Mouse (Mus musculus) forebrain, embryonic 10.5 days (tissue): ENCODE measurements around the gene Nelfe. TPM values are rescaled to one million over a fixed set of nuclear protein-coding genes. Genes with fewer than 3 reads are reported as not detected.
A peak's percentile ranks its signal among the peaks of the same experiment; 100 is the strongest.
"Not testable (repeated sequence)": the region's sequence is repeated elsewhere in the genome, so short reads cannot be mapped to it uniquely, and the experiment has no call there.

Experiments used
- DNase-seq: peaks from one replicate; pipeline ENCODE4 v3.0.0-alpha.2; 2017; ENCODE audit warnings: low spot score; ENCODE audit errors: extremely low spot score
- H3K27ac ChIP-seq: fragments of 300-500 bp; sonication (generic); 2 replicates; pipeline ENCODE4 v1.5.1; 2016; ENCODE audit warnings: mild to moderate bottlenecking
- H3K27me3 ChIP-seq: fragments of 300-500 bp; sonication (generic); 2 replicates; pipeline ENCODE4 v1.6.1; 2016; ENCODE audit warnings: mild to moderate bottlenecking; ENCODE audit not compliant: poor library complexity, severe bottlenecking
- H3K36me3 ChIP-seq: fragments of 300-500 bp; sonication (generic); replicated peaks from 2 replicates; pipeline ENCODE4 v1.6.1; 2016; ENCODE audit warnings: mild to moderate bottlenecking, moderate library complexity
- H3K4me1 ChIP-seq: fragments of 300-500 bp; sonication (generic); 2 replicates; pipeline ENCODE4 v1.6.1; 2016
- H3K4me3 ChIP-seq: fragments of 300-500 bp; sonication (generic); 2 replicates; pipeline ENCODE4 v1.5.1; 2016; ENCODE audit warnings: mild to moderate bottlenecking, moderate library complexity
- H3K9me3 ChIP-seq: fragments of 300-500 bp; sonication (generic); 2 replicates; pipeline ENCODE4 v1.6.1; 2016; ENCODE audit warnings: mild to moderate bottlenecking, moderate library complexity
- WGBS: fragments of 180-500 bp; shearing (Covaris S2); methylation state at CpG from one replicate; pipeline ENCODE4 v1.1.7; 2016; 5-methylcytosine and 5-hydroxymethylcytosine counted together
- microRNA-seq: library from miRNA; unstranded; fragments of <30 nt; microRNA quantifications from one replicate; pipeline ENCODE4, GENCODE M21; 2017
- polyA plus RNA-seq: library from polyadenylated mRNA; unstranded; fragments of >200 nt; fragmentation: Nextera tagmentation; extraction: Ambion mirVana; gene quantifications from 2 replicates; pipeline ENCODE4 v1.2.1, GENCODE M21; 2016

Nelfe gene
- polyA plus RNA-seq, 1 experiment from 2014 or later, result 150 TPM

GRCm38 (mm10) chr17:34898160-34898586, 48.0 kb downstream of the Nelfe start, which contains the start of the genes C2 and Ehmt2:
Gene C2, minus strand, starts transcription at chr17:34898265.
Gene Ehmt2, plus strand, starts transcription at chr17:34898469.
- H3K27me3 ChIP-seq, result no peaks in the 10 kb centered on the region
- peak within 1 kb of the TSS; percentile 100 for H3K27ac ChIP-seq
- DNase-seq, result peak; percentile 82
- H3K36me3 ChIP-seq, result peaks cover 45% of the 10 kb centered on the region
- peaks cover 67% of the 10 kb centered on the region for H3K4me1 ChIP-seq
- WGBS, result under 1% methylated on average over 38 of the region's 44 CpGs
- peaks cover 8% of the 10 kb centered on the region; the same call in 1 of the 2 replicates for H3K9me3 ChIP-seq
- peak within 1 kb of the TSS; percentile 98 for H3K4me3 ChIP-seq

GRCm38 (mm10) chr17:34898706-34899052, 48.5 kb downstream of the Nelfe start:
- Histone ChIP-seq H3K36me3 (peaks cover 51% of the 10 kb centered on the region), H3K4me3 (peak overlapping the region; percentile 98), H3K9me3 (peaks cover 8% of the 10 kb centered on the region; the same call in 1 of the 2 replicates), H3K4me1 (peaks cover 62% of the 10 kb centered on the region), H3K27me3 (no peaks in the 10 kb centered on the region), H3K27ac (peak overlapping the region; percentile 100)
- WGBS, result under 1% methylated on average over 35 of the region's 47 CpGs
- peak; percentile 56 for DNase-seq

- H3K4me1 ChIP-seq, result peaks cover 56% of the 10 kb centered on the region
- peaks cover 8% of the 10 kb centered on the region; the same call in 1 of the 2 replicates for H3K9me3 ChIP-seq
- peak overlapping the region; percentile 100 for H3K27ac ChIP-seq
- peak; percentile 57 for DNase-seq
- WGBS, result 1% methylated on average over 45 of the region's 45 CpGs
- peak overlapping the region; percentile 98 for H3K4me3 ChIP-seq
- H3K36me3 ChIP-seq, result peaks cover 56% of the 10 kb centered on the region
- H3K27me3 ChIP-seq, result no peaks in the 10 kb centered on the region
These were observed 49.1 kb downstream of the Nelfe start for GRCm38 (mm10) chr17:34899053-34899889.

GRCm38 (mm10) chr17:34899890-34900243, 49.7 kb downstream of the Nelfe start:
- peaks cover 8% of the 10 kb centered on the region; the same call in 1 of the 2 replicates for H3K9me3 ChIP-seq
- peak overlapping the region; percentile 98 for H3K4me3 ChIP-seq
- peaks cover 53% of the 10 kb centered on the region for H3K4me1 ChIP-seq
- H3K36me3 ChIP-seq, result peaks cover 62% of the 10 kb centered on the region
- WGBS, result 5% methylated on average over 5 of the region's 5 CpGs
- H3K27ac ChIP-seq, result peak overlapping the region; percentile 100
- no peak for DNase-seq
- H3K27me3 ChIP-seq, result no peaks in the 10 kb centered on the region

GRCm38 (mm10) chr17:34900826-34901225, 50.6 kb downstream of the Nelfe start:
- not testable (repeated sequence) for H3K9me3 ChIP-seq, H3K27ac ChIP-seq, H3K27me3 ChIP-seq, DNase-seq
- H3K36me3 ChIP-seq, result peaks cover 66% of the 10 kb centered on the region
- peaks cover 43% of the 10 kb centered on the region for H3K4me1 ChIP-seq
- H3K4me3 ChIP-seq, result peak overlapping the region; percentile 98; the same call in 1 of the 2 replicates

GRCm38 (mm10) chr17:34901948-34902347, 51.8 kb downstream of the Nelfe start:
- 83% methylated on average over 10 of the region's 10 CpGs for WGBS
- not testable (repeated sequence) for DNase-seq, H3K9me3 ChIP-seq, H3K4me3 ChIP-seq, H3K27me3 ChIP-seq, H3K27ac ChIP-seq
- Histone ChIP-seq H3K36me3 (peaks cover 66% of the 10 kb centered on the region), H3K4me1 (peaks cover 32% of the 10 kb centered on the region)

GRCm38 (mm10) chr17:34902895-34903294, 52.7 kb downstream of the Nelfe start:
- DNase-seq, result no peak
- Histone ChIP-seq H3K4me3 (no peak overlapping the region), H3K27ac (no peak overlapping the region), H3K4me1 (peaks cover 23% of the 10 kb centered on the region), H3K27me3 (no peaks in the 10 kb centered on the region), H3K36me3 (peaks cover 75% of the 10 kb centered on the region), H3K9me3 (no peaks in the 10 kb centered on the region)
- WGBS, result 90% methylated on average over 9 of the region's 9 CpGs

Small RNA genes lying within 50 kb of the gene (microRNA-seq; reads per million reads assigned to microRNA genes)
- gene Mir6970 (not detected), gene Mir6971 (2.7 reads per million), gene Mir6972 (not detected)

Other genes with a start within 250 kb of the Nelfe start
- gene Rnf5, start 246.7 kb upstream of the Nelfe start, polyA plus RNA-seq, result 185 and 186 TPM in 2 replicates
- gene Agpat1, start 246.1 kb upstream of the Nelfe start, polyA plus RNA-seq, result 60.8 and 62.7 TPM in 2 replicates
- 1.6 and 3.1 TPM in 2 replicates for gene Egfl8, start 234.4 kb upstream of the Nelfe start, polyA plus RNA-seq
- gene Ppt2, start 221.9 kb upstream of the Nelfe start, polyA plus RNA-seq, result 22.1 and 22.4 TPM in 2 replicates
- gene Prrt1, start 220.9 kb upstream of the Nelfe start, polyA plus RNA-seq, result 0.54 and 0.62 TPM in 2 replicates
- gene Fkbpl, start 205.6 kb upstream of the Nelfe start, polyA plus RNA-seq, result 14.8 and 15.5 TPM in 2 replicates
- 105 and 106 TPM in 2 replicates for gene Atf6b, start 203.2 kb upstream of the Nelfe start, polyA plus RNA-seq
- gene Tnxb, start 179.9 kb upstream of the Nelfe start, polyA plus RNA-seq, result not detected in 2 replicates
- gene C4b, start 106.5 kb upstream of the Nelfe start, polyA plus RNA-seq, result not detected in 2 replicates
- gene Cyp21a1, start 45.8 kb upstream of the Nelfe start, polyA plus RNA-seq, result not detected in 2 replicates
- 28.6 and 31.6 TPM in 2 replicates for gene Stk19, start 13.4 kb upstream of the Nelfe start, polyA plus RNA-seq
- gene Dxo, start 13.4 kb upstream of the Nelfe start, polyA plus RNA-seq, result 80.2 and 83.0 TPM in 2 replicates
- 58.0 and 58.3 TPM in 2 replicates for gene Skiv2l, start 181 bp upstream of the Nelfe start, polyA plus RNA-seq
- 1.8 and 2.7 TPM in 2 replicates for gene Cfb, start 12.1 kb downstream of the Nelfe start, polyA plus RNA-seq
- 6.6 and 7.0 TPM in 2 replicates for gene Zbtb12, start 29.1 kb downstream of the Nelfe start, polyA plus RNA-seq
- gene Gm20547, start 31.7 kb downstream of the Nelfe start, polyA plus RNA-seq, result 0.05 and 0.11 TPM in 2 replicates
- 0.83 and 1.7 TPM in 2 replicates for gene C2, start 47.9 kb downstream of the Nelfe start, polyA plus RNA-seq
- gene Ehmt2, start 48.1 kb downstream of the Nelfe start, polyA plus RNA-seq, result 93.3 and 98.8 TPM in 2 replicates
- gene Slc44a4, start 64.1 kb downstream of the Nelfe start, polyA plus RNA-seq, result 0.06 and 0.11 TPM in 2 replicates
- 18.2 and 18.8 TPM in 2 replicates for gene Neu1, start 80.9 kb downstream of the Nelfe start, polyA plus RNA-seq
- 0.07 TPM in 1 of 2 replicates, not detected in the other for gene Hspa1b, start 108.8 kb downstream of the Nelfe start, polyA plus RNA-seq
- gene Gm20481, start 119.5 kb downstream of the Nelfe start, polyA plus RNA-seq, result not detected in 2 replicates
- gene Hspa1a, start 121.8 kb downstream of the Nelfe start, polyA plus RNA-seq, result 0.94 and 2.1 TPM in 2 replicates
- 1.1 TPM in 2 replicates for gene Hspa1l, start 122.3 kb downstream of the Nelfe start, polyA plus RNA-seq
- 363 and 375 TPM in 2 replicates for gene Lsm2, start 131.5 kb downstream of the Nelfe start, polyA plus RNA-seq
- 229 and 234 TPM in 2 replicates for gene Vars, start 150.6 kb downstream of the Nelfe start, polyA plus RNA-seq
- gene Vwa7, start 166.2 kb downstream of the Nelfe start, polyA plus RNA-seq, result 0.19 and 0.22 TPM in 2 replicates
- gene Sapcd1, start 177.6 kb downstream of the Nelfe start, polyA plus RNA-seq, result 3.0 and 4.1 TPM in 2 replicates
- gene Msh5, start 196.4 kb downstream of the Nelfe start, polyA plus RNA-seq, result 4.3 and 5.1 TPM in 2 replicates
- 174 and 179 TPM in 2 replicates for gene Clic1, start 199.6 kb downstream of the Nelfe start, polyA plus RNA-seq
- gene Ddah2, start 208.6 kb downstream of the Nelfe start, polyA plus RNA-seq, result 414 and 441 TPM in 2 replicates
- gene Ly6g6c, start 215.0 kb downstream of the Nelfe start, polyA plus RNA-seq, result 0.25 TPM in 1 of 2 replicates, not detected in the other
- 0.59 and 0.72 TPM in 2 replicates for gene Mpig6b, start 215.8 kb downstream of the Nelfe start, polyA plus RNA-seq
- gene Ly6g6e, start 226.5 kb downstream of the Nelfe start, polyA plus RNA-seq, result 1.00 TPM in 1 of 2 replicates, not detected in the other
- 1.8 and 2.0 TPM in 2 replicates for gene Ly6g6d, start 227.7 kb downstream of the Nelfe start, polyA plus RNA-seq
- 0.46 and 0.69 TPM in 2 replicates for gene Ly6g6f, start 235.2 kb downstream of the Nelfe start, polyA plus RNA-seq
- gene Abhd16a, start 238.9 kb downstream of the Nelfe start, polyA plus RNA-seq, result 51.8 and 52.7 TPM in 2 replicates